Mouse (Mus musculus) right cerebral cortex, postnatal 4 days (tissue): ENCODE results near the gene Cyp19a1.

Experiments
- DNase-seq: peaks from one replicate; pipeline ENCODE4 v3.0.0-alpha.2; 2022

The Cyp19a1 gene

GRCm38 (mm10) chr9:54168425-54168824 is 99.5 kb downstream of the Cyp19a1 start:
- no peak for DNase-seq

GRCm38 (mm10) chr9:54163117-54163516 is 104.8 kb downstream of the Cyp19a1 start:
- peak; percentile 10 for DNase-seq

DNA sequence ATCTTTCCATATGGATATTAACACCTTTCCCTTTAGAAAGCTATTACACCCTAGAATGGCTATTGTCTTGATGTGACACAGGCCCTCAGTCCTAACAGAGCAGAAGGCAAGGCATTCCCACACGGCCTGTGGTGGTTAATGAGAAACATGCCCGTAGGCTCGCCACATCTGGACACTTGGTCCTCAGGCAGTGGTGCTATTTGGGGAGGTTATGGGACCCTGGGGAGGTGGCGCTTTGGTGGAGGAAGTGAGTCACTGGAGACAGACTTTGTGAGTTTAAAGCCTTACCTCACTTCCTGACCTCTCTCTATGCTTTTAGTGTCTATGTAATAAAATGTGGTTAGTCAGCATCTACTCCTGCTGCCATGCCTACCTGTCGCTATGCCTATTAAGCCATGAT is 114.2 kb downstream of the Cyp19a1 start:
- no peak for DNase-seq

DNA sequence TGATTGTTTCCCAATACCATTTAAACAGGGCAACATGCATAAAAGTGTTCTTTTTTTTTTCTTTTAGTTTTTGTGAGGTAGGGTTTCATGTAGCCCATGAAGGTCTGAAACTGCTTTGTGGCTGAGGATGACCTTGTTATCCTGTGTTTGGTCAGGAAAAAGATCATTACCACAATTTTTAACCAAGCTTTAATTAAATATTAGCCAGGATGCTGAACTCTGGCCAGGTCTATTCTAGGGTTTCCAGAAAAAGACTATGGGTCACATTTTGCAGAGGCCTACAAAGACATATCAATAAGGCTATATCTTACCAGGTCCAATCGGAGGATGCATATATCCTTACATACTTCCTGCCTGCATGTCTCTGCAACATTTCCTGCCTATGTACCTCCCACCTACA is 128.7 kb downstream of the Cyp19a1 start:
- DNase-seq = no peak
